Mouse (Mus musculus) liver, adult 2 months (tissue): ENCODE measurements around the gene Cldn34b2.

ENCODE experiments used
- CTCF ChIP-seq: fragments of 200-500 bp; IDR thresholded peaks from 2 replicates; pipeline ENCODE4 v1.5.1; 2011; ENCODE audit warnings: low read depth, low read length, control low read depth
- POLR2A ChIP-seq: fragments of 200-500 bp; IDR thresholded peaks from 2 replicates; pipeline ENCODE4 v1.6.1; 2011; ENCODE audit warnings: low read length, control low read depth; ENCODE audit not compliant: insufficient read depth; ENCODE audit errors: extremely low read depth

DNA sequence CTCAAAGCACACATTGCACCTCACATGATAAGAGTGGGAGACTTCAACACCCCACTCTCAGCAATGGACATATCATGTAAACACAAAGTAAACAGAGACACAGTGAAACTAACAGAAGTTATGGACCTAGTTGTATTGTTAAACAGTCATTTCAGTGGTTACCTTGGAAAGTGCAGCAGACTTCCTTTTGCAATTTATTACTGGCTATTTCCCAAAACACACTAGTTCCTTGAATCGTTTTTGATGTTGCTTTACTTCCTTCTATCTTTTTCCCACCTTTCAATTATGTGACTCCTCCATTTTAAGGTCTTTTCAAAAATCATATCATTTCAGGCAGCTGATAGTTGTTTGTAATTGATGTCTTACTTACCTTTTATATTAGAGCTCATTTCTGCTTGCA lies 43.5 kb upstream of the Cldn34b2 start:
- TF ChIP-seq CTCF (no peak), POLR2A (no peak)
